Mouse (Mus musculus) gastrocnemius, postnatal 36 days (tissue): ENCODE results near the gene Adgre5. TPM values are rescaled to one million over a fixed set of nuclear protein-coding genes. Genes with fewer than 3 reads are reported as not detected.

ENCODE experiments used
- DNase-seq, 2 experiments: peaks; one replicate each; pipeline ENCODE4 v3.0.0; 2022
- intact Hi-C: fragments of 180-260 bp; cut with DNase I; formaldehyde crosslinking; loops from one replicate; pipeline ENCODE4 v1.15.1; 2025
- long read RNA-seq, 2 experiments: library from polyadenylated mRNA; stranded (forward); transcript quantifications; one replicate each; pipeline ENCODE4 v2.0.0; 2021
- total RNA-seq, 2 experiments: library from RNA; stranded (reverse); gene quantifications; 2 replicates each; pipeline ENCODE4 v1.2.3; 2021

Gene Adgre5
- total RNA-seq = 10 to 100 TPM; 21.9 to 22.5 TPM
- long read RNA-seq, experiment 1, partial matches to known transcripts = 5 of 6 reads
- long read RNA-seq, experiment 1, other reads (novel, unspliced or antisense) = 0 of 6 reads
- long read RNA-seq, experiment 2, partial matches to known transcripts = 7 of 10 reads
- long read RNA-seq, experiment 2, other reads (novel, unspliced or antisense) = 1 of 10 reads

GRCm38 (mm10) chr8:83740976-83741741 is at the start of gene Adgre5:
Adgre5 (minus strand) TSS chr8:83741326.
- peak; percentile 71 to 75 for DNase-seq
- intact Hi-C loops = no loop called here

- intact Hi-C loops = loop anchor here (10.0 kb wide), 1 partner anchor 165 kb away; the partner anchor contains the start of genes Asf1b and Gm10644
- no peak for DNase-seq
These were observed 48.7 kb upstream of the Adgre5 start for GRCm38 (mm10) chr8:83789826-83790225.

GRCm38 (mm10) chr8:83785046-83785445 is 43.9 kb upstream of the Adgre5 start:
- intact Hi-C loops = loop anchor here (10.0 kb wide), 1 partner anchor 170 kb away; the partner anchor contains the start of genes Asf1b and Gm10644
- no peak for DNase-seq

- intact Hi-C loops = loop anchor here (2.0 to 10.0 kb wide), 2 partner anchors 116 to 172 kb away; partner anchors contain the start of genes Asf1b and Gm10644
- peak; percentile 71 to 81 for DNase-seq
These were observed 41.9 kb upstream of the Adgre5 start for GRCm38 (mm10) chr8:83782832-83783558.

- intact Hi-C loops = loop anchor here (10.0 kb wide), 1 partner anchor 175 kb away; the partner anchor contains the start of genes Asf1b and Gm10644
- no peak for DNase-seq
These were observed 38.5 kb upstream of the Adgre5 start for GRCm38 (mm10) chr8:83779610-83780009.

GRCm38 (mm10) chr8:83778051-83778450 is 36.9 kb upstream of the Adgre5 start:
- intact Hi-C loops = no loop called here
- DNase-seq = no peak

GRCm38 (mm10) chr8:83776632-83777031 is 35.5 kb upstream of the Adgre5 start:
- DNase-seq = no peak
- intact Hi-C loops = no loop called here

GRCm38 (mm10) chr8:83774221-83774620 is 33.1 kb upstream of the Adgre5 start:
- intact Hi-C loops = no loop called here
- DNase-seq = no peak

GRCm38 (mm10) chr8:83773452-83773846 is 32.3 kb upstream of the Adgre5 start:
- DNase-seq = no peak
- intact Hi-C loops = no loop called here

- peak; percentile 20 to 35 for DNase-seq
- intact Hi-C loops = no loop called here
These were observed 31.8 kb upstream of the Adgre5 start for GRCm38 (mm10) chr8:83772701-83773451.

- no peak for DNase-seq
- intact Hi-C loops = no loop called here
These were observed 30.7 kb upstream of the Adgre5 start for GRCm38 (mm10) chr8:83771791-83772190.

GRCm38 (mm10) chr8:83770669-83771068 is 29.5 kb upstream of the Adgre5 start:
- no peak for DNase-seq
- intact Hi-C loops = no loop called here

GRCm38 (mm10) chr8:83769720-83770119 is 28.6 kb upstream of the Adgre5 start:
- intact Hi-C loops = no loop called here
- DNase-seq = no peak

GRCm38 (mm10) chr8:83768526-83768925 is 27.4 kb upstream of the Adgre5 start:
- intact Hi-C loops = no loop called here
- no peak for DNase-seq

- DNase-seq = no peak
- intact Hi-C loops = no loop called here
These were observed 26.3 kb upstream of the Adgre5 start for GRCm38 (mm10) chr8:83767442-83767841.

GRCm38 (mm10) chr8:83765663-83766062 is 24.5 kb upstream of the Adgre5 start:
- intact Hi-C loops = no loop called here
- DNase-seq = no peak

- intact Hi-C loops = no loop called here
- DNase-seq = no peak
These were observed 23.6 kb upstream of the Adgre5 start for GRCm38 (mm10) chr8:83764717-83765116.

GRCm38 (mm10) chr8:83764116-83764515 is 23.0 kb upstream of the Adgre5 start:
- DNase-seq = no peak

GRCm38 (mm10) chr8:83759231-83759759 is 18.2 kb upstream of the Adgre5 start:
- no peak for DNase-seq
- intact Hi-C loops = no loop called here

More at GRCm38 (mm10) chr8:83764116-83764515, 23.0 kb upstream of the Adgre5 start:
- intact Hi-C loops = no loop called here

GRCm38 (mm10) chr8:83758298-83758697 is 17.2 kb upstream of the Adgre5 start:
- intact Hi-C loops = no loop called here
- no peak for DNase-seq
